Mouse (Mus musculus): ENCODE data around the gene Il1rap.

- TF ChIP-seq CTCF (IDR thresholded peaks at IDR 0.05; ENCODE audit: low read depth) (no peak), EP300 (IDR thresholded peaks at IDR 0.05; ENCODE audit: low read depth) (no peak)
Observed at GRCm38 (mm10) chr16:26552234-26552633, 29.3 kb upstream of the Il1rap start.

Measured in liver, embryonic 14.5 days (tissue).